Mouse (Mus musculus): Measurements from ENCODE around the gene Ckap5.
"Not testable (repeated sequence)": the region's sequence is repeated elsewhere in the genome, so short reads cannot be mapped to it uniquely, and the experiment has no call there.

The Ckap5 gene

DNA sequence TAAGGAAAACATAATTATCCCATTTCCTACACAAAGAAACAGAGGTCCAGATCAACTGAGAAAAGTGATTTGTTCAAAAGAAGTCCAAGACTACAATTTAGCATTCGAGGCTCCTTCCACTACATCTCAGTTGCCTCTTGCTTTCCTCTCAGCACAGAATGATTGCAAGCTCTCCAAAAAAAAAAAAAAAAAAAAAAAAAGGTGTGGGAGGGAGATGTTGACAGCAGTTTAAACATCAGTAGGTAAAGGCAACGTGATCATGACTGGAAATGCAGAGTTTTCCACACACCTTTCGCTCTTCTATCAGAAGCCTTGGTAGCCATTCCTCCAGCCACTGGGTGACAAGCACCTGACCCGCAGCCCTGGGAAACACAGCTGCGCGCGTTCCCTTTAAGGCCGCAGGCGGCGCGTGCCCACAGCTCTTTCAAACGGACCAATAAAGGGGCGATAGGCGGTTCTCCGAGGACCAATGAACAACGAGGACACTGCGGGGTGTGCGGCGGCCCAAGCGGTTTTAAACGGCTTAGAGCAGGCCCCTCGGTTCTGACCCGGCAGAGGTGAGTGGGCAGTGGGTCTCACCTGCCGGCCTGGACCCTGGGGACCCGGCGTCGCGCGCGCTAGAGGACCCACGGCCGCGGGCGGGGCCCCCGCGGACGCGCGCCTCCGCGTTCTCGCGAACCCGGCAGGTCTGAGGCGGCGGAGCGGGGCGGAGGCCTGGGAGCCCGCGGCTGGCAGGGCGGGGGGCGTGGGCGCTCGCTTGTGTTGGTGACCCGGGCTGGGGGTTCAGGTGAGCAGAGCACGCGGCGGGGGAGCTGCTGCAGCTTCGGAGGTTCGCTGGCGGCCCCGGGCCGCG lies at the start of gene Ckap5:
Gene Ckap5 (plus strand): TSS at position 469 of the 853 bp plus-strand sequence.
- peak; percentile 95 for DNase-seq

DNA sequence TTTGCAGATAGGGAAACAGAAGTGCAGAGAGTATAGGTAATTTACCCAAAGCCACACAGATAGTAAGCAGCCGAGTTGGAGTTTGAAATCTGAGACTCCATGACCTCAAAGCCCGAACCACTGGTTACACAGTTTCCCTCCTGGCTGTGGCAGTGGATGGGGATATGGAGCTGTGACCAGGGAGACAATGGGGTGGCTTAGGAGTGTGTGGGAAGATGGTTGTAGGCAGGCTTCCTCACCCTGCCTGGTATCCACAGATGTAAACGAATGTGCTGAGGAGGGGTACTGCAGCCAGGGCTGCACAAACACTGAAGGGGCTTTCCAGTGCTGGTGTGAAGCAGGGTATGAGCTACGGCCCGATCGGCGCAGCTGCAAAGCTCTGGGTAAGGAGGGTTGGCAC lies 49.7 kb upstream of the Ckap5 start:
- no peak for DNase-seq

DNA sequence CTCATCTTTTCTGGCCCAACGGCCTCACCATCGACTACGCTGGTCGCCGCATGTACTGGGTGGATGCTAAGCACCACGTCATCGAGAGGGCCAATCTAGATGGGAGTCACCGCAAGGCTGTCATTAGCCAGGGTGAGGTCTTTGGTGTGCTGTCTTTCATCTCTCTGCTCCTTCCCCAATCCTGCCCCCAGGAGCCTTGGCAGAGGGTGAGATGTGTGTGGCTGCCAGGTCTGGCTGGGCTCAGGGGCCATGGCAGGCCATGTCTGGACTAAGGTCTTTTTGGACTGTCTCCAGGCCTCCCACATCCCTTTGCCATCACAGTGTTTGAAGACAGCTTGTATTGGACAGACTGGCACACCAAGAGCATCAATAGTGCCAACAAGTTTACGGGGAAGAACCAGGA lies 46.2 kb upstream of the Ckap5 start:
- DNase-seq, result peak; percentile 68 to 71

DNA sequence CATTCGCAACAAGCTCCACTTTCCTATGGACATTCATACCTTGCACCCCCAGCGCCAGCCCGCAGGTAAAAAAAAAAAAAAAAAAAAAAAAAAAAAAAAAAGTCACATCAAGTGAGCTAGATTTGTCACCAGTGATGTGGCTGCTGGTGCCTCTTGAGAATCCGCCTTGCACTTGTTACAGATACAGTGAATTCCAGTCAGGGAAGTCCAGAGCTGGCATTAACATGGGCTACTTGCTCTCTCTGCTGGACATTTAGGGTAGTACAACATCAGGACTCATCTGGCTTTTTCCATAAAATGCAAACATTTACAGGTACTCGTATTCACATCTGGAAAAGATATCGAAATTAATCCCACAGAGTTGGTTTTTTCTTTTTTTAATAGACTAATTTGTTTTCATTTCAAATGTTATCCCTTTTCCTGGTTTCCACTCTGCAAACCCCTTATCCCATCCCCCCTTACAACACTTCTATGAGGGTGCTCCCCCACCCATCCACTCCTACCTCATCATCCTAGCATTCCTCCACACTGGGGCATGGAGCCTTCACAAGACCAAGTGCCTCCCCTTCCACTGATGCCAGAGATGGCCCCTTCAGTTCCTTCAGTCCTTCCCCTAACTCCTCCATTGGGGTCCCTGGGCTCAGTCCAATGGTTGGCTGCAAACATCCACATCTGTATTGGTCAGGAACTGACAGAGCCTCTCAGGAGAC lies 45.6 kb upstream of the Ckap5 start:
- peak; percentile 58 to 74 for DNase-seq

DNA sequence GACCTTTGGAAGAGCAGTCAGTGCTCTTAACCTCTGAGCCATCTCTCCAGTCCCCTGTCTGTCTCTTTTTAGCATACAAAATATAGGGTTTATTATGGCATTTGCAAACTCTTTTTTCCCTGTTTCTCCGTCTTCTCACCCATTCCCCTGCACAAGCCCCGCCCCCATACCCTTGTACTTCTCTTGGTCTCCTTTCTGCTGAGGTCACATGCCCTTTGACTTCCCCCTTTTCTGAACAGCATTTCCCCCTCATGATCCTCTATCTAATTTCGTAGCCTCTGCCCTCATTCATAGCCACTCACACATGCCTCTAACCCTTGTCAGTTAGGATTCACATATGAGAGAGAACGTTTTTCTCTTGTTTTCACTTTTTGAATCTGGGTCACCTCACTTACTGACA lies 41.9 kb upstream of the Ckap5 start:
- DNase-seq, result no peak

DNA sequence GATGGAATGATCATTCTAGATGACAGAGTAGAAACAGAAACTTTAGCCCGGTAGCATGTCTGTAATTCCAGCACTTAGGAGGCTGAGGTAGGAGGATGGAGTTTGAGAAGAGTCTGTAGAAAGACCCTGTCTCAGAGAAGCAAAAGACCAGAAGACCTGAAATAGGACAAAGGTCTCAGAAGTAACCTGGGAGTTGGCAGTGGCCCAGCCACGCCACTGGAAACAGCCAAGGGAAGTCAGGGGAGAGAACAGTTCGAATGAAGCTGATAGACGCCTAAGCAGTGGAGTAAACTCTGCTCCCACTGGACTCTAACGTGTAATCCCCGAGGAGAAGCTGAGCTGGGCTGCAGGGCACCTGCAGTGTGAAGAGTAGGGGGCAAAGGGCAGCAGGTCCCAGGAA lies 41.3 kb upstream of the Ckap5 start:
- peak in 1 of 2 experiments; percentile 18 for DNase-seq

DNA sequence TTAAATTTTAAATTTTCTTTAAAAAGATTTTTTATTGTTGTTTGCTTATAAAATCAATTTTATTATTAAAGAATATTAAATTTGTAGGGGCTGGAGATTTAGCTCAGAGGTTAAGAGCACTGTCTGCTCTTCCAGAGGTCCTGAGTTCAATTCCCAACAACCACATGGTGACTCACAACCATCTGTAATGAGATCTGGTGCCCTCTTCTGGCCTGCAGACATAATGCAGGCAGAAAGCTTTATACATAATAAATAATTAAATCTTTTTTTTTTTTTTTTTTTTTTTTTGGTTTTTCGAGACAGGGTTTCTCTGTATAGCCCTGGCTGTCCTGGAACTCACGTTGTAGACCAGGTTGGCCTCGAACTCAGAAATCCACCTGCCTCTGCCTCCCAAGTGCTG lies 39.3 kb upstream of the Ckap5 start:
- peak in 1 of 2 experiments; percentile 57 for DNase-seq

DNA sequence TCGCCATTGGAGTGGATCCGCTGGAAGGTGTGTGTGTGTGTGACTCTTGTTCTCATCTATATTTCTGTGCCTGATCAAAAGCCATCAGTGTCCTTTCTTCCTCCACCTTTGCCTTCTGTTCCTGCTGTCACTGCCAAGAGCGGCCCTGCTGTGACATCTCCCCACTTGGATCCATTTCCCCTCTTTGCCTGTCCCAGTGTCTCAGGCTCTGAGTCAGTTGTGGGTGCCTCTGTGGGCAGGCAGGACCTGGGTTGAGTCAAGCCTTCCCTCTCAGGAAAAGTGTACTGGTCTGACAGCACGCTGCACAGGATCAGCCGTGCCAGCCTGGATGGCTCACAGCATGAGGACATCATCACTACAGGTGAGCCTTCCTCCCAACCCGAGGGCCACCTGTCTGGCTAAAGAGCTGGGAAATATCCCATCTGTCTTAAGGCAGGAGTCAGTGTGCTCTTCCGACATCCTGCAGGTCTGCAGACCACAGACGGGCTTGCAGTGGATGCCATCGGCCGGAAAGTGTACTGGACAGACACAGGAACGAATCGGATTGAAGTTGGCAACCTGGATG lies 34.4 kb upstream of the Ckap5 start:
- peak; percentile 90 to 91 for DNase-seq

DNA sequence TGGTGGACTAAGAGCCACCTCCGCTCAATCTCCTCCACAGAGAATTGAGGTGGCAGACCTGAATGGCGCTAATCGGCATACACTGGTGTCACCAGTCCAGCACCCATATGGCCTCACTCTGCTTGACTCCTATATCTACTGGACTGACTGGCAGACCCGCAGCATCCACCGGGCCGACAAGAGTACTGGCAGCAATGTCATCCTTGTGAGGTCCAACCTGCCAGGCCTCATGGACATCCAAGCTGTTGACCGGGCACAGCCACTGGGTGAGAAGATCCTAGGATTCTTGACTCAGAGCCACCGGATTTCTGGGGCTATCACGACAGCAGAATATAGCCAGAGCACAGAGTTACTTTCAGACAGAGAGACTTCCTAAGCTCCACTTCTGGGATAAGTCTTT lies 32.6 kb upstream of the Ckap5 start:
- DNase-seq, result peak; percentile 83 to 85

DNA sequence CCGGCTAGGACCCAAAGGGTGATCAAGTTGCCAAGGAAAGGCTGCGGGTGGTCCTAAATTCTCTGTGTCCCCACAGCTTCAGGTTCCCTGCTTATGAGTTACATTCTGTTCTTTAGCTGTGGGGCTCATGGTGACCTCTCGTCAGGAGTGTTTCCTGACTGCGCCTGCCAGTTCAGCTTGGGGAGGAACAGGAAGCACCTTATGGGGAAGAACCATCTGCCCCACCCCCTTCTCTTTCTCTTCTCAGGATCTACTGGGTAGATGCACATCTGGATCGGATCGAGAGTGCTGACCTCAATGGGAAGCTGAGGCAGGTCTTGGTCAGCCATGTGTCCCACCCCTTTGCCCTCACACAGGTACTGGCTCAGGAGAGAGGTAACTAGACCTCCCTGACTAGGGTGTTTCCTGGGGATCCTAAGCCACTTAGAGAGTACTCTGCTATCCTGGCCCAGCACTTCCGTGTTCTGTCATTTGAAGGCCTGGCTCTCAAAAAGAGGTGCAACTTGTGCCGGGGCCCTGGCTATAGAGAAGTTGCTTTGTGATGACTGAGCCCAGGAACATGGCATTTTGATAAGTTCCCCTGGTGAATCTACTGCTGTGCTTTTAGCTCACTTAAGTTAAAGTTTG lies 28.4 kb upstream of the Ckap5 start:
- no peak for DNase-seq

DNA sequence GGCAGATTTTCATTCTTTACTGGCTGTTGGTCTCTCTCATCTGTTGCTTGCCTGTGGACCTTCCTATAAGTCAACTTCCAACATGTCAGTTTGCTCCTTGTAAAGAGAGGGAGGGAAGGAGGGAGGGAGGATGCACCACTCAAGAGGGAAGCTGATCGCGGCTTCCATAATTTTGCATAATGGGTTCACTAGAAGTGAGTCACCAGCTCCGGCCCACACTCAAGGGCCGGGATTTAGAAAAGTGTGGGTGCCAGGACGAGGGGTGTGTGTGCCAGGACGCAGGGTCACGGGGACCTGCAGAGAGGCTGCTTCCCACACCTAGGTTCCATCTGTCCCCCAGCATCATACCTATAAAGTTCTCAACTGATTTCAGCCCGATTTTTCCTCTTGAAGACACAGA lies 18.5 kb upstream of the Ckap5 start:
- DNase-seq, result peak in 1 of 2 experiments; percentile 24

DNA sequence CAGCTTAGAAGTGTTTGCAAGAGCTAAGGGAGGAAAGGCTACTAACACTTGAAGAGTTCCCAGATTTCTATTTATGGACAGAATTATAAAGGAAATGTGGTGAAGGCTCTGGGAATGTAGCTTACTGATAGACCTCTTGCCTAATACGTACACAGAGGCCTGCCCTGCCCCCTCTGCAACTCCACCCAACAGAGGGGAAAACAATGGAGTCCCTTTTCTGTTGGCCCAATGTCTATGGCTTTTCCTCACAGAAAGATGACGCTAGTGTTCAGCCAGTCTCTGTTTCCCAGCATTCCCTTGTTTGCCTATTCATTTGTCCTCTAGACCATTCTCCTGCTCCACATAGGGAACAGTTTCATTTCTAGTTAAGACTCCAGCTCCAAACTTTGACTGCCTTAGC lies 9.4 kb upstream of the Ckap5 start:
- no peak for DNase-seq

DNA sequence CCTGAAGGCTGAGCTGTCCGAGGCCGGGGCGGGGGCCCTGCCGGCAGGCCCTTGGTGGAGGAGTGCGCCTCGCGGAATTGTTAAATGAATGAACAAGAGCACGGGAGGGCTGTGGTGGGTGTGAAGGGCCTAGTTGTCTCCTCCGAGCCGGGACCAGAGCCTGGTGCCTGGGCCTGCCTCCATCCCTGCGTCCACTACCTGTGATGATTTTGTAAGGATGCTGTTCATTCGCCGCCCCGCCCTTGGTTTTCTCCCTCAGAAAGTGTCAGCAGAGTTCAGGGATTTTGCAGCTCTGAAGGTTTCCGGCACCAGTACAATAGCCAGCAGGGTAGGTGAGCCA lies 555 bp downstream of the Ckap5 start:
- peak; percentile 72 to 74 for DNase-seq

DNA sequence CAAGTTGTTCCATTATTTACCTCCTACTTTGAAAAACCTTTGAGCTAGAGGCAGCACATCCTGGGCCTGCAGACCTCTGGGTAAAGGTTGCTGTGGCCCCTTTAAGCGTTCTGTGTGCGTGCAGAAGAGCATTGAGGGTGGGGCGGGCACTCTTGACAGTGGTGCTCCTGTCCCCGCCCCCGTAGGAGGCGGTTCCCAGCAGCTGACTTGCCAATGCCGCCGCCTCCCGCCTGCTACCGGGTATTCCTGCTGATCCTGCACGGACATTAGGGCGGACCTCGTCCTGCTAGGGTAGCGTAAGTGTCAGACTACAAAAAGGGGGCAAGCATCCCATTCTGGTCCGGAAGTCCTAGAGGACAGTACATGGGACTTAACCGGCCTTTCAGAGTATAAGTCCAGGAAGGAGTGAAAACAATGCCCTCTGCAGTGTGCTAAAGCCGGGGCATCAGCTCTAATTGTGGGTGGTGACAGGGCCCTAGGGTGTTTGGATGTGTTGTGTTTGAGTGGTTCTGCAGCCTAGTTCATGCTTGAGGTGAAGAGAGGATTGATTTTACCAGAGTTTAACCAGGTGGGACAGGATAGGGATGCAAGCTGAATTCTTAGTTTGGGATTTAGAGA lies 11.1 kb downstream of the Ckap5 start:
- DNase-seq, result peak; percentile 87 to 91

DNA sequence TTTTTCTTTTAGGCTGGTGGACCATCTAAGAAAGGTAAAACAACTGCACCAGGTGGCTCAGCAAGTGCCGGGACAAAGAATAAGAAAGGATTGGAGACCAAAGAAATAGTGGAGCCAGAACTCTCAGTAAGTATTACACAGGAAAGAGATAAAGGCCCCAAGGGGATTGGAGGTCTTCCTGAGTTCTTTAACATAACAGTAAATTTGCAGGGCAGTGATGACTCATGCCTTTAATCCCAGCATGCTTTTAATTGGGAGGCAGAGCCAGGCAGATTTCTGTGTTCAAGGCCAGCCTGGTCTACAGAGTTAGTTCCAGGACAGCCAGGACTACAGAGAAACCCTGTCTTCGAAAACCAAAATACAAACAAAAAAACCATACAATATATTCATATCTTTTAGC lies 41.6 kb downstream of the Ckap5 start:
- DNase-seq, result no peak

DNA sequence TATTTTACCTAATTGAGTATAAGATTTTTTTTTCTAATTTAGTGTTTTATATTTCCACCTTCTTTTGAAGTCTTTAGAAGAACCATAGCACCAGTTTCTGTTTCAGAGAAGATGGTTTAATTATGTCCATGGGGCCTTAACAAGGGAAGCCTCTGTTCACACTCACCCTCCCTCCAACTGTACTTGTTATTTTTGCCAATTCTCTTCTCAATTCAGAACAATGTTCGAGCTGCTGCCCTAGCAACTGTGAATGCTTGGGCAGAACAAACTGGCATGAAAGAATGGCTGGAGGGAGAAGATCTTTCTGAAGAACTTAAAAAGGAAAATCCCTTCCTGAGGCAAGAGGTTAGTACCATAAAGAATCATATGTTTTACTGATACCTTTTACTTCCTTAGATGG lies 54.3 kb downstream of the Ckap5 start:
- no peak for DNase-seq

DNA sequence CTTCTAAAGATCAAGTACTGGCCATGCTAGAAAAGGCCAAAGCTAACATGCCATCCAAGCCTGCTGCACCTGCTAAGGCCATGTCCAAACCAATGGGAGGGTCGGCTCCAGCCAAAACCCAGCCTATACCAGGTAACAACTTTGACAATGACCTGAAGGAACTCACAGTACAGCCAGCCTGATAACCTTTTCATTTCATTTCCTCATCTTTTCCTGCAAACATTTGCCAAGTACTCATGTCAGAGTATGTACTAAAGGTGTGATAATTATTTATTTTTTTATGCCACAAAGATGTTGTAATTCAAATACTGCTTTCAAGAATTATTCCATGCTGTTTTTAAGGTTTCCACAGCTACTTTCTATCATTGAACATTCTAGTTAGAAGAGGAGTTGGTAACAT lies 59.7 kb downstream of the Ckap5 start:
- DNase-seq, result no peak

DNA sequence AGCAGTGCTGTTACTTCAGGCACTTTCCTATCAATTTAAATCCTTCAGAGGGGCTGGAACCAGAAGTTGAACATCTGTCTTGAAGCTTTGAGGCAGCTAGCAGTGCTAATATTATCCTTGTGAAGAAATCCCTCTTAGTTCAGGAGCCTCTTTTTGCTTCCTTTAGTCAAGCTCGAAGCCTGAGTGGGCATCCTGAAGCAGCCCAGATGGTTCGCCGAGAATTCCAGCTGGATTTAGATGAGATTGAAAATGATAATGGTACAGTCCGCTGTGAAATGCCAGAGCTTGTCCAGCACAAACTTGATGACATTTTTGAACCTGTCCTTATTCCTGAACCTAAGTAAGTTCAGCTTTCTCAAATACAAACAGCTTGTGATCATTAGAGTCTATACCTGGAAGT lies 73.9 kb downstream of the Ckap5 start:
- DNase-seq, result no peak

DNA sequence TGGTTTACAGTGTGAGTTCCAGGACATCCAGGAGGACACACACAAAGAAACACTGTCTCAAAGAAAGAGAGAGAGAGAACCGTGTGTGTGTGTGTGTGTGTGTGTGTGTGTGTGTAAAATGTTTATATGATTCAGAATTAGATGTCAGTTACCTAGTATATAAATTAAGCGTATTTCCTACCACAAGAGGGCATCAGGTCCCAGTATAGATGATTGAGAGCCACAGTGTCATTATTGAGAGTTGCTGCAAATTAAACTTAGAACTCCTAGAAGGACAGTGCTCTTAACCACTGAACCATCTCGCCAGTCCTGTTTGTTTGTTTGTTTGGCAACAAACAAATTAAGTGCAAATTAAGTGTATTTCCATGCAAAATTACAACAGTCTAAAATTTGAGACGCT lies 75.8 kb downstream of the Ckap5 start:
- no peak for DNase-seq

DNA sequence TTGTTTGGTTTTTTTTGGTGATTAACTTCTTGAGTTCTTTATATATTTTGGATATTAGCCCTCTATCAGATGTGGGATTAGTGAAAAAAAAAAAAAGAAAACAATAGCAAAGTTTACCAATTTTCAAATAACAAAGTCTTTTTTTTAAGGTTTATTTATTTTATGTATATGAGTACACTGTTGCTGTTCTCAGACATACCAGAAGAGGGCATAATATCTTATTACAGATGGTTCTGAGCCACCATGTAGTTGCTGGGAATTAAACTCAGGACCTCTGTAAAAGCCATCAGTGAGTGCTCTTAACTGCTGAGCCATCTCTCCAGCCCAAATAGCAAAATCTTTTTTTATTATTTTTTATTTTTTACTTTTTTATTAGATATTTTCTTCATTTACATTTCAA lies 82.8 kb downstream of the Ckap5 start:
- DNase-seq, result not testable (repeated sequence)

DNA sequence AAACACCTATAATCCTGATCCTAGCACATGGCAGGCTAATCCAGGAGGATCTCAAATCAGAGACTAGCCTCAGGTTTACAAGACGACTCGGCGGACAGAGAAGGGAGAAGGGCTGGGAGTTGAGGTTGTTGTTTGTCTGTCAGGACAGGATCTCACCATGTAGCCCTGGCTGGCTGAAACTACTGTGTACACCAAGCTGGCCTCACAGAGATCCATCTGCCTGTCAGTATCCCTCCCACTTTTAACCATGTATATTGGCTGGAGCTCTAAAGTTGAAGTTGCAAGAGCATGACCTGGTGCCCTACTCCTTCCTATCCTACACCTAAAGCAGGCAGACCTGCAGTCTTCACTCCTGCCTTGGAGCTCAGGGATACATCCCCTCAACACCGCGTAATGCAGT lies 95.8 kb downstream of the Ckap5 start:
- DNase-seq, result no peak

DNA sequence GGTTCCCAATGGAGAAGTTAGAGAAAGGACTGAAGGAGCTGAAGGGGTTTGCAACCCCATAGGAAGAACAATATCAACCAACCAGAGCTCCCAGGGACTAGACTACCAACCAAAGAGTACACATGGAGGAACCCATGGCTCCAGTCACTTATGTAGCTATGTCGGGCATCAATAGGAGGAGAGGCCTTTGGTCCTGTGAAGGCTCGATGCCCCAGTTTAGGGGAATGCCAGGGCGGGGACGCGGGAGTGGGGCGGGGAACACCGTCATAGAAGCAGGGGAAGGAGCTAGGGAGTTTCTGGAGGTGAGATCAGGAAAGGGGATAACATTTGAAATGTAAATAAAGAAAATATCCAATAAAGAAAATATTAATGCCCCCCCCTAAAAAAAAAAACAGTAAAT lies 96.8 kb downstream of the Ckap5 start:
- DNase-seq, result not testable (repeated sequence)

DNA sequence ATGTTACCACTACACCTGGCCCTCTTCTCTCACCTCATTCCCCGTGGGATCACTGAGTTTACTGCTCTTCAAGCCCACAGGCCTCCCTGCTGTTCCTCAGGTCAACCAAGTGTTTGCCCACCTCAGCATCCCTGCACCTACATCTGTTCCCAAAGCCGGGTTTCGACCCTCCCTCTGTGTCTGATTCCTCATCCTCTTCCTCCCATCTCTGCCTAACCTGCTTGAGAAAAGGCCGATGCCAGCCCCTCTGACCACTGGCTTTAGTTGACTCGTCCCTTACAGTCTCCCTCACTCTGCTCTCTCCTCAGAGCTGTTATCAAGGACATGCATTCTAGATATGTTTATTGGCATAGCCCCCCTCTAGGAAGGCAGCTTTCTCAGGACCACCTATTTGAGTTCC lies 100.9 kb downstream of the Ckap5 start:
- DNase-seq, result no peak
